Mouse (Mus musculus) kidney, adult 2 months (tissue): Measurements from ENCODE around the gene Ube2k. TPM values are rescaled to one million over a fixed set of nuclear protein-coding genes. Genes with fewer than 3 reads are reported as not detected.

Experiments
- DNase-seq: peaks from one replicate; pipeline ENCODE4 v3.0.0; 2021
- H3K27ac ChIP-seq: fragments of 200-500 bp; 2 replicates; pipeline ENCODE4 v1.5.1; 2012; ENCODE audit warnings: low read depth, low read length, control low read depth, inconsistent platforms; ENCODE audit not compliant: insufficient read depth
- H3K27me3 ChIP-seq: fragments of 200-500 bp; replicated peaks from 2 replicates; pipeline ENCODE4 v1.6.1; 2012; ENCODE audit warnings: mild to moderate bottlenecking, moderate library complexity, low read length, inconsistent platforms; ENCODE audit not compliant: control insufficient read depth, insufficient read depth
- H3K36me3 ChIP-seq: fragments of 200-500 bp; 2 replicates; pipeline ENCODE4 v1.6.1; 2012; ENCODE audit warnings: mild to moderate bottlenecking, moderate library complexity, low read length, inconsistent platforms; ENCODE audit not compliant: control insufficient read depth, insufficient read depth
- H3K4me1 ChIP-seq: fragments of 200-500 bp; 2 replicates; pipeline ENCODE4 v1.6.1; 2011; ENCODE audit warnings: low read length; ENCODE audit not compliant: control insufficient read depth, insufficient read depth
- H3K4me3 ChIP-seq: fragments of 200-500 bp; 2 replicates; pipeline ENCODE4 v1.5.1; 2011; ENCODE audit warnings: mild to moderate bottlenecking, low read depth, low read length, control low read depth; ENCODE audit not compliant: insufficient read depth
- CTCF ChIP-seq: fragments of 200-500 bp; conservative IDR thresholded peaks from 2 replicates; pipeline ENCODE4 v1.5.1; 2011; ENCODE audit warnings: low read depth, mild to moderate bottlenecking, control low read depth, low read length, moderate library complexity, mixed read lengths; ENCODE audit not compliant: insufficient read depth, insufficient read length
- POLR2A ChIP-seq: fragments of 200-500 bp; IDR thresholded peaks from one replicate; pipeline ENCODE4 v1.6.1; 2011; ENCODE audit warnings: low read depth, low read length, control low read depth
- WGBS: fragments of 180-500 bp; shearing (Covaris S2); methylation state at CpG from one replicate; pipeline ENCODE4 v1.1.7; 2018; 5-methylcytosine and 5-hydroxymethylcytosine counted together
- polyA plus RNA-seq: library from polyadenylated mRNA; depleted of rRNA; stranded (reverse); fragments of >200 nt; gene quantifications from 2 replicates; pipeline ENCODE4 v1.2.3, GENCODE M21; 2012

Gene Ube2k
- polyA plus RNA-seq, 1 experiment: 35.1 TPM

- TF ChIP-seq POLR2A: no peak
- TF ChIP-seq CTCF: no peak
- no peaks in the 10 kb centered on the region for H3K27me3 ChIP-seq
- H3K4me3 ChIP-seq: no peak overlapping the region
- 49% methylated on average over 20 of the region's 20 CpGs for WGBS
- no peak for DNase-seq
- peaks cover 4% of the 10 kb centered on the region; the same call in 1 of the 2 replicates for H3K4me1 ChIP-seq
- no peak overlapping the region for H3K27ac ChIP-seq
- H3K36me3 ChIP-seq: no peaks in the 10 kb centered on the region
Measured at GRCm38 (mm10) chr5:65561125-65561893, 24.3 kb downstream of the Ube2k start.

- Histone ChIP-seq H3K36me3 (no peaks in the 10 kb centered on the region), H3K4me3 (no peak overlapping the region), H3K27ac (no peak overlapping the region), H3K27me3 (no peaks in the 10 kb centered on the region), H3K4me1 (0 out of 2 replicates have a peak, but pooled peaks cover 4% of the 10 kb centered on the region)
- no peak for TF ChIP-seq CTCF
- no peak for TF ChIP-seq POLR2A
- no peak for DNase-seq
- WGBS: 62% methylated on average over 2 of the region's 2 CpGs
Measured at GRCm38 (mm10) chr5:65565486-65565885, 28.5 kb downstream of the Ube2k start.

- Histone ChIP-seq H3K27ac (peak overlapping the region; percentile 31; the same call in 1 of the 2 replicates), H3K4me3 (no peak overlapping the region), H3K36me3 (no peaks in the 10 kb centered on the region; the same call in 1 of the 2 replicates), H3K4me1 (no peaks in the 10 kb centered on the region; the same call in 1 of the 2 replicates), H3K27me3 (no peaks in the 10 kb centered on the region)
- no peak for TF ChIP-seq POLR2A
- DNase-seq: no peak
- WGBS: 68% methylated on average over 2 of the region's 2 CpGs
Measured at GRCm38 (mm10) chr5:65574876-65575275, 37.8 kb downstream of the Ube2k start.

GRCm38 (mm10) chr5:65575896-65576295, 38.9 kb downstream of the Ube2k start:
- Histone ChIP-seq H3K27me3 (no peaks in the 10 kb centered on the region), H3K36me3 (no peaks in the 10 kb centered on the region; the same call in 1 of the 2 replicates), H3K27ac (no peak overlapping the region), H3K4me1 (no peaks in the 10 kb centered on the region; the same call in 1 of the 2 replicates), H3K4me3 (no peak overlapping the region)
- 76% methylated on average over 2 of the region's 2 CpGs for WGBS
- TF ChIP-seq CTCF (no peak), POLR2A (no peak)
- DNase-seq: no peak

GRCm38 (mm10) chr5:65578545-65578944, 41.5 kb downstream of the Ube2k start:
- peaks cover 2% of the 10 kb centered on the region; the same call in 1 of the 2 replicates for H3K36me3 ChIP-seq
- 78% methylated on average over 3 of the region's 3 CpGs for WGBS
- TF ChIP-seq CTCF: no peak
- TF ChIP-seq POLR2A: no peak
- no peaks in the 10 kb centered on the region for H3K27me3 ChIP-seq
- no peak for DNase-seq
- H3K4me1 ChIP-seq: no peaks in the 10 kb centered on the region; the same call in 1 of the 2 replicates
- H3K27ac ChIP-seq: no peak overlapping the region
- no peak overlapping the region for H3K4me3 ChIP-seq

- H3K4me1 ChIP-seq: no peaks in the 10 kb centered on the region
- WGBS: 47% methylated on average over 5 of the region's 5 CpGs
Measured at GRCm38 (mm10) chr5:65586291-65586690, 49.3 kb downstream of the Ube2k start.

GRCm38 (mm10) chr5:65590199-65590598, 53.2 kb downstream of the Ube2k start:
- no peak for TF ChIP-seq POLR2A
- no peak for TF ChIP-seq CTCF
- no peak for DNase-seq
- Histone ChIP-seq H3K27ac (no peak overlapping the region), H3K27me3 (no peaks in the 10 kb centered on the region), H3K4me3 (no peak overlapping the region), H3K36me3 (no peaks in the 10 kb centered on the region; the same call in 1 of the 2 replicates), H3K4me1 (no peaks in the 10 kb centered on the region)
- WGBS: 61% methylated on average over 1 of the region's 1 CpGs

More at GRCm38 (mm10) chr5:65586291-65586690, 49.3 kb downstream of the Ube2k start:
- H3K27ac ChIP-seq: no peak overlapping the region
- H3K36me3 ChIP-seq: peaks cover 2% of the 10 kb centered on the region; the same call in 1 of the 2 replicates
- no peak overlapping the region for H3K4me3 ChIP-seq
- TF ChIP-seq CTCF (no peak), POLR2A (no peak)
- DNase-seq: peak; percentile 58
- no peaks in the 10 kb centered on the region for H3K27me3 ChIP-seq
